Mouse (Mus musculus) heart, embryonic 11.5 days (tissue): ENCODE measurements around the gene Pon2. TPM values are rescaled to one million over a fixed set of nuclear protein-coding genes. Genes with fewer than 3 reads are reported as not detected.

Source experiments
- ATAC-seq: fragments of 200-750 bp; cut with Nextera tagmentation; replicated peaks from 2 replicates; pipeline ENCODE4 v1.8.0; 2017; ENCODE audit warnings: moderate library complexity; ENCODE audit not compliant: insufficient number of reproducible peaks, low FRiP score, low TSS enrichment
- H3K27ac ChIP-seq: fragments of 300-500 bp; sonication (generic); 2 replicates; pipeline ENCODE4 v1.5.1; 2014; ENCODE audit warnings: mild to moderate bottlenecking, low read depth, low read length
- H3K27me3 ChIP-seq: fragments of 300-500 bp; sonication (generic); 2 replicates; pipeline ENCODE4 v1.6.1; 2014; ENCODE audit warnings: mild to moderate bottlenecking, low read length, mixed read lengths; ENCODE audit not compliant: control insufficient read depth, insufficient read depth
- H3K36me3 ChIP-seq: fragments of 300-500 bp; sonication (generic); 2 replicates; pipeline ENCODE4 v1.6.1; 2014; ENCODE audit warnings: mild to moderate bottlenecking, low read length, moderate library complexity, mixed read lengths; ENCODE audit not compliant: control insufficient read depth, insufficient read depth
- H3K4me1 ChIP-seq: fragments of 300-500 bp; sonication (generic); 2 replicates; pipeline ENCODE4 v1.6.1; 2014; ENCODE audit warnings: low read length; ENCODE audit not compliant: control insufficient read depth, insufficient read depth
- H3K4me2 ChIP-seq: fragments of 300-500 bp; sonication (generic); 2 replicates; pipeline ENCODE4 v1.6.1; 2014; ENCODE audit warnings: mild to moderate bottlenecking, moderate library complexity
- H3K4me3 ChIP-seq: fragments of 300-500 bp; sonication (generic); 2 replicates; pipeline ENCODE4 v1.5.1; 2014; ENCODE audit warnings: low read depth, low read length
- H3K9ac ChIP-seq: fragments of 300-500 bp; sonication (generic); 2 replicates; pipeline ENCODE4 v1.6.1; 2014; ENCODE audit warnings: mild to moderate bottlenecking, low read depth, low read length, moderate library complexity
- H3K9me3 ChIP-seq: fragments of 300-500 bp; sonication (generic); replicated peaks from 2 replicates; pipeline ENCODE4 v1.6.1; 2016; ENCODE audit warnings: low read length; ENCODE audit not compliant: control insufficient read depth
- WGBS: fragments of 180-500 bp; shearing (Covaris S2); extraction: QIAGEN DNeasy Blood & Tissue Kit; methylation state at CpG from one replicate; pipeline ENCODE4 v1.1.7; 2014; ENCODE audit not compliant: insufficient replicate concordance; 5-methylcytosine and 5-hydroxymethylcytosine counted together
- polyA plus RNA-seq: library from polyadenylated mRNA; unstranded; fragments of >200 nt; fragmentation: Nextera tagmentation; extraction: Ambion mirVana; gene quantifications from 2 replicates; pipeline ENCODE4 v1.2.1, GENCODE M21; 2014

Pon2 gene
- polyA plus RNA-seq, 1 experiment from 2014 or later, result 34.6 TPM

- WGBS, result 34% methylated on average over 6 of the region's 6 CpGs
- H3K36me3 ChIP-seq, result no peaks in the 10 kb centered on the region; the same call in 1 of the 2 replicates
- H3K9me3 ChIP-seq, result no peaks in the 10 kb centered on the region
- peak overlapping the region; percentile 67 for H3K4me2 ChIP-seq
- H3K4me3 ChIP-seq, result peak overlapping the region; percentile 47
- peaks cover 4% of the 10 kb centered on the region; the same call in 1 of the 2 replicates for H3K4me1 ChIP-seq
- peak overlapping the region; percentile 71; the same call in 1 of the 2 replicates for H3K9ac ChIP-seq
- H3K27me3 ChIP-seq, result no peaks in the 10 kb centered on the region
- no peak overlapping the region for H3K27ac ChIP-seq
- no peak for ATAC-seq
These were observed 43.0 kb downstream of the Pon2 start for GRCm38 (mm10) chr6:5255291-5255690.

- peak overlapping the region; percentile 67 for H3K4me2 ChIP-seq
- no peak overlapping the region for H3K27ac ChIP-seq
- peaks cover 4% of the 10 kb centered on the region; the same call in 1 of the 2 replicates for H3K4me1 ChIP-seq
- H3K9ac ChIP-seq, result no peak overlapping the region
- peak overlapping the region; percentile 47; the same call in 1 of the 2 replicates for H3K4me3 ChIP-seq
- no peaks in the 10 kb centered on the region; the same call in 1 of the 2 replicates for H3K36me3 ChIP-seq
- H3K27me3 ChIP-seq, result no peaks in the 10 kb centered on the region
- no peaks in the 10 kb centered on the region for H3K9me3 ChIP-seq
- no peak for ATAC-seq
- 92% methylated on average over 2 of the region's 2 CpGs for WGBS
These were observed 43.4 kb downstream of the Pon2 start for GRCm38 (mm10) chr6:5254869-5255268.

GRCm38 (mm10) chr6:5245926-5246325 is 52.3 kb downstream of the Pon2 start:
- Histone ChIP-seq H3K4me1 (no peaks in the 10 kb centered on the region), H3K27me3 (no peaks in the 10 kb centered on the region), H3K27ac (no peak overlapping the region), H3K9me3 (no peaks in the 10 kb centered on the region), H3K9ac (no peak overlapping the region), H3K36me3 (0 out of 2 replicates have a peak, but pooled peaks cover 4% of the 10 kb centered on the region), H3K4me2 (no peak overlapping the region), H3K4me3 (no peak overlapping the region)
- WGBS, result 87% methylated on average over 6 of the region's 6 CpGs
- ATAC-seq, result no peak

- H3K36me3 ChIP-seq, result peaks cover 4% of the 10 kb centered on the region; the same call in 1 of the 2 replicates
- no peak overlapping the region for H3K27ac ChIP-seq
- ATAC-seq, result no peak
- no peaks in the 10 kb centered on the region for H3K9me3 ChIP-seq
- H3K27me3 ChIP-seq, result no peaks in the 10 kb centered on the region
- H3K9ac ChIP-seq, result no peak overlapping the region
- no peak overlapping the region for H3K4me2 ChIP-seq
- H3K4me3 ChIP-seq, result no peak overlapping the region
- no peaks in the 10 kb centered on the region for H3K4me1 ChIP-seq
- WGBS, result 90% methylated on average over 3 of the region's 3 CpGs
These were observed 59.5 kb downstream of the Pon2 start for GRCm38 (mm10) chr6:5238799-5239198.

GRCm38 (mm10) chr6:5237510-5237909 is 60.7 kb downstream of the Pon2 start:
- no peak overlapping the region for H3K4me3 ChIP-seq
- no peak overlapping the region for H3K9ac ChIP-seq
- no peaks in the 10 kb centered on the region for H3K9me3 ChIP-seq
- 83% methylated on average over 4 of the region's 4 CpGs for WGBS
- H3K27me3 ChIP-seq, result no peaks in the 10 kb centered on the region
- peaks cover 4% of the 10 kb centered on the region; the same call in 1 of the 2 replicates for H3K36me3 ChIP-seq
- H3K27ac ChIP-seq, result no peak overlapping the region
- no peaks in the 10 kb centered on the region for H3K4me1 ChIP-seq
- no peak for ATAC-seq
- no peak overlapping the region for H3K4me2 ChIP-seq

- ATAC-seq, result no peak
- Histone ChIP-seq H3K4me2 (no peak overlapping the region), H3K4me3 (no peak overlapping the region), H3K36me3 (peaks cover 4% of the 10 kb centered on the region; the same call in 1 of the 2 replicates), H3K9me3 (no peaks in the 10 kb centered on the region), H3K27me3 (no peaks in the 10 kb centered on the region), H3K27ac (no peak overlapping the region), H3K4me1 (no peaks in the 10 kb centered on the region), H3K9ac (no peak overlapping the region)
- 86% methylated on average over 8 of the region's 8 CpGs for WGBS
These were observed 61.3 kb downstream of the Pon2 start for GRCm38 (mm10) chr6:5236843-5237371.

- Histone ChIP-seq H3K36me3 (peaks cover 4% of the 10 kb centered on the region; the same call in 1 of the 2 replicates), H3K4me3 (no peak overlapping the region), H3K27me3 (no peaks in the 10 kb centered on the region), H3K4me1 (no peaks in the 10 kb centered on the region), H3K27ac (no peak overlapping the region), H3K9me3 (no peaks in the 10 kb centered on the region), H3K9ac (no peak overlapping the region), H3K4me2 (no peak overlapping the region)
- 84% methylated on average over 3 of the region's 3 CpGs for WGBS
- ATAC-seq, result no peak
These were observed 63.7 kb downstream of the Pon2 start for GRCm38 (mm10) chr6:5234563-5234962.

- no peak for ATAC-seq
- no peak overlapping the region for H3K4me2 ChIP-seq
- no peaks in the 10 kb centered on the region for H3K9me3 ChIP-seq
- 90% methylated on average over 1 of the region's 1 CpGs for WGBS
- no peak overlapping the region for H3K4me3 ChIP-seq
- H3K9ac ChIP-seq, result no peak overlapping the region
- peaks cover 7% of the 10 kb centered on the region for H3K36me3 ChIP-seq
- no peaks in the 10 kb centered on the region for H3K27me3 ChIP-seq
- no peak overlapping the region for H3K27ac ChIP-seq
- H3K4me1 ChIP-seq, result no peaks in the 10 kb centered on the region
These were observed 64.4 kb downstream of the Pon2 start for GRCm38 (mm10) chr6:5233812-5234211.

- WGBS, result 83% methylated on average over 4 of the region's 4 CpGs
- H3K9me3 ChIP-seq, result no peaks in the 10 kb centered on the region
These were observed 66.2 kb downstream of the Pon2 start for GRCm38 (mm10) chr6:5232022-5232421.

More at GRCm38 (mm10) chr6:5232022-5232421, 66.2 kb downstream of the Pon2 start:
- Histone ChIP-seq H3K27me3 (no peaks in the 10 kb centered on the region), H3K27ac (no peak overlapping the region), H3K36me3 (peaks cover 11% of the 10 kb centered on the region), H3K9ac (no peak overlapping the region), H3K4me2 (no peak overlapping the region), H3K4me1 (no peaks in the 10 kb centered on the region), H3K4me3 (no peak overlapping the region)
- ATAC-seq, result no peak
